In genomic region chr3:89899511-89899908, GRCm38 (mm10) we compare ENCODE assay signal across 14 mouse cellular contexts. TPM values are rescaled to one million over a fixed set of nuclear protein-coding genes. Genes with fewer than 3 reads are reported as not detected.
DNase-seq lines count a peak whose midpoint lies in the region; ATAC-seq lines count a peak whose summit lies in the region.
"Had no signal": no experiment of that assay in that cellular context is flagged by ENCODE, and none has a peak within 500 bp of the region (broad histone marks: within the 10 kb centered on the region; RNA-seq: fewer than 3 reads in every experiment).

No protein-coding gene starts in this region.

- no peaks in the 10 kb centered on the region for H3K9me3 ChIP-seq in kidney, embryonic 15.5 days (replicated peaks)
- no peaks in the 10 kb centered on the region for H3K9me3 ChIP-seq in lung, embryonic 15.5 days
- no peaks in the 10 kb centered on the region for H3K9me3 ChIP-seq in stomach, embryonic 16.5 days (replicated peaks; ENCODE audit: control insufficient read depth, low read length)
- H3K9me3 ChIP-seq: forebrain, embryonic 10.5 days; hindbrain, embryonic 13.5 days; midbrain, embryonic 10.5 days had no signal

- ATAC-seq in kidney, embryonic 15.5 days (replicated peaks; ENCODE audit: low FRiP score), result no peak; the same call in 1 of the 2 replicates
- ATAC-seq in lung, embryonic 15.5 days (ENCODE audit: borderline replicate concordance, extremely low read depth, low FRiP score, low TSS enrichment), result no peak
- 0 out of 2 replicates have a peak, but pooled peaks have one; percentile 11 for ATAC-seq in common myeloid progenitor, adult 5-6 weeks (replicated peaks; ENCODE audit: low read depth, poor library complexity, severe bottlenecking)
- ATAC-seq in stomach, embryonic 16.5 days (ENCODE audit: insufficient read depth, low FRiP score), result no peak

- no peak overlapping the region for H3K9ac ChIP-seq in kidney, embryonic 15.5 days
- H3K9ac ChIP-seq in lung, embryonic 15.5 days, result no peak overlapping the region
- no peak overlapping the region for H3K9ac ChIP-seq in stomach, embryonic 16.5 days (ENCODE audit: low read length)
- H3K9ac ChIP-seq: hindbrain, embryonic 13.5 days had no signal

- no peak overlapping the region for H3K4me3 ChIP-seq in kidney, embryonic 15.5 days (replicated peaks)
- no peak overlapping the region for H3K4me3 ChIP-seq in lung, embryonic 15.5 days
- H3K4me3 ChIP-seq in stomach, embryonic 16.5 days (replicated peaks; ENCODE audit: low read length), result no peak overlapping the region
- H3K4me3 ChIP-seq: forebrain, embryonic 10.5 days; hindbrain, embryonic 13.5 days; midbrain, embryonic 10.5 days had no signal

- H3K27me3 ChIP-seq in kidney, embryonic 15.5 days, result no peaks in the 10 kb centered on the region
- H3K27me3 ChIP-seq in lung, embryonic 15.5 days, result no peaks in the 10 kb centered on the region
- H3K27me3 ChIP-seq in stomach, embryonic 16.5 days (ENCODE audit: control insufficient read depth, insufficient read depth, low read length), result no peaks in the 10 kb centered on the region
- H3K27me3 ChIP-seq: CH12.LX had no signal

- no peak for DNase-seq in kidney, postnatal 14 days
- no peak for DNase-seq in lung, postnatal 36 days
- no peak for DNase-seq in cerebellum, adult 11 months
- DNase-seq: cerebellum, postnatal 36 days; right cerebral cortex, postnatal 4 days; thymus, postnatal 14 days had no signal

- peak overlapping the region; percentile 74 for H3K27ac ChIP-seq in kidney, embryonic 15.5 days
- peak overlapping the region; percentile 69; the same call in 1 of the 2 replicates for H3K27ac ChIP-seq in lung, embryonic 15.5 days
- H3K27ac ChIP-seq in stomach, embryonic 16.5 days (ENCODE audit: low read length), result 0 out of 2 replicates have a peak overlapping the region, but pooled peaks have one; percentile 1
- H3K27ac ChIP-seq: forebrain, embryonic 10.5 days; hindbrain, embryonic 13.5 days; midbrain, embryonic 10.5 days had no signal

- H3K36me3 ChIP-seq in kidney, embryonic 15.5 days, result no peaks in the 10 kb centered on the region
- no peaks in the 10 kb centered on the region for H3K36me3 ChIP-seq in lung, embryonic 15.5 days
- H3K36me3 ChIP-seq in stomach, embryonic 16.5 days (ENCODE audit: control insufficient read depth, insufficient read depth, low read length), result no peaks in the 10 kb centered on the region
- H3K36me3 ChIP-seq: forebrain, embryonic 10.5 days; hindbrain, embryonic 13.5 days; midbrain, embryonic 10.5 days had no signal

- H3K4me1 ChIP-seq in kidney, embryonic 15.5 days, result peaks cover 28% of the 10 kb centered on the region
- peaks cover 20% of the 10 kb centered on the region for H3K4me1 ChIP-seq in lung, embryonic 15.5 days
- H3K4me1 ChIP-seq in stomach, embryonic 16.5 days (ENCODE audit: control insufficient read depth, insufficient read depth, low read length), result peaks cover 27% of the 10 kb centered on the region; the same call in 1 of the 2 replicates

- 61% methylated on average over 8 of the region's 8 CpGs for WGBS in kidney, embryonic 15.5 days
- WGBS in lung, embryonic 15.5 days, result 57% methylated on average over 8 of the region's 8 CpGs
- 66% methylated on average over 8 of the region's 8 CpGs for WGBS in stomach, embryonic 16.5 days

- H3K4me2 ChIP-seq in kidney, embryonic 15.5 days, result no peak overlapping the region
- no peak overlapping the region for H3K4me2 ChIP-seq in lung, embryonic 15.5 days
- H3K4me2 ChIP-seq in stomach, embryonic 16.5 days (ENCODE audit: low read depth, low read length), result no peak overlapping the region
- H3K4me2 ChIP-seq: hindbrain, embryonic 13.5 days had no signal

RNA-seq across cellular contexts. Expression of gene Il6ra, which starts 13.5 kb away (rescaled TPM):
- 0.87 and 1.1 TPM in 2 replicates for polyA plus RNA-seq in kidney, embryonic 15.5 days (2015; fragmentation: Nextera tagmentation; extraction: Ambion mirVana)
- polyA plus RNA-seq in lung, embryonic 15.5 days (2015; fragmentation: Nextera tagmentation; extraction: Ambion mirVana), result 3.6 TPM in 2 replicates
- 10.4 and 11.6 TPM in 2 replicates for total RNA-seq in common myeloid progenitor, adult 5-6 weeks (2017)
- polyA plus RNA-seq in stomach, embryonic 16.5 days (2015; fragmentation: Nextera tagmentation; extraction: Ambion mirVana), result 2.9 and 3.2 TPM in 2 replicates

Comparison
In these comparisons a context has a peak if more than half of its experiments do, and no peak if none do; other contexts are left out.
1. H3K27ac ChIP-seq: peak in every context shown above with its lines; median percentile 74 in kidney, embryonic 15.5 days; 69 in lung, embryonic 15.5 days; 1 in stomach, embryonic 16.5 days.